In the genomic region with DNA sequence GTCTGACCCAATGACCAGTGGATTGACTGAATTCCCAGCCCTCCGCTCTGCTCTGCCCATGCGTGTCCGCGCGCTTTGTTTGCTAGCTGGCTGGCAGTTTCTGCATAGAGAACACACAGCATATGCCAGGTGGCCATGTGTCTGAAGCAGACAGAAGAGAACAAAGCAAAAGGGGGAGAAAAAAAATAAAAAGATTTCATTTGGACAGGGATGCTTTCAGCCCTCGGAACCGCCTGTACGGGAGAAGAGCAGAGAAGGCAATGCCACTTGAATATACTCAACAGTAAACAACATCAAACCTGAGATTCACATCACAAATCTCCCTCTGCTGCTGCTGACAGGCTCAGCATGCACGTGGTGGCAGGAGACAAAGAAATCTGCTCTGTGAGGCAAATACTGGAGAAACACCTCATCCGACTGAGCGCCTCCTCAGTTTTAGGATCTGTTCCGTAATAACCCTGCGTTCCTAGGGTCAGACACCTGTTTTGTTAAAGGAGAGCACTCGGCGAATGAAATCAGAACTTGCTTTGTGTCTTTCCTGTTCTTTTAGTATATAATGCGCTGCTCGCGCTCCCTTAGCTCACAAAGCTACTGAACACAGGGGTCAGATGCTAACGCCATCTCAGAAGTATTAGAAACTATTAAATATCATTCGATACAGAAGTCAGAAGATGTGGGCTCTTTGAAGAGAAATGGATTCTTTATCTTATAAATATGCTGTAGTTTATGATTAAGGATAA, we compare ENCODE assay signal across 8 mouse cellular contexts.
DNase-seq lines count a peak whose midpoint lies in the region; ATAC-seq and TF ChIP-seq lines count a peak whose summit lies in the region.

No protein-coding gene starts in this region.

- no peaks in the 10 kb centered on the region for H3K36me3 ChIP-seq in forebrain, postnatal 0 days (ENCODE audit: insufficient read depth)
- H3K36me3 ChIP-seq in neural tube, embryonic 14.5 days (ENCODE audit: control insufficient read depth, insufficient read depth, low read length) = no peaks in the 10 kb centered on the region

- H3K4me3 ChIP-seq in forebrain, postnatal 0 days (ENCODE audit: low read depth, low read length) = peak overlapping the region; percentile 17
- no peak overlapping the region for H3K4me3 ChIP-seq in neural tube, embryonic 14.5 days (ENCODE audit: low read depth, low read length)

- H3K27ac ChIP-seq in forebrain, postnatal 0 days (ENCODE audit: low read depth, low read length) = peak overlapping the region; percentile 95
- H3K27ac ChIP-seq in neural tube, embryonic 14.5 days (ENCODE audit: low read depth, low read length) = peak overlapping the region; percentile 98

- TF ChIP-seq CTCF in forebrain, postnatal 0 days (IDR thresholded peaks at IDR 0.05; ENCODE audit: low read depth) = peak; percentile 44

- no peaks in the 10 kb centered on the region for H3K9me3 ChIP-seq in forebrain, postnatal 0 days (ENCODE audit: low read length)
- no peaks in the 10 kb centered on the region for H3K9me3 ChIP-seq in neural tube, embryonic 14.5 days (ENCODE audit: control insufficient read depth, low read length)

- WGBS in forebrain, postnatal 0 days = 19% methylated on average over 20 of the region's 20 CpGs
- whole genome bisulfite sequencing in neural tube, embryonic 14.5 days = 24% methylated on average over 20 of the region's 20 CpGs

- no peaks in the 10 kb centered on the region for H3K27me3 ChIP-seq in forebrain, postnatal 0 days (ENCODE audit: insufficient read depth, low read length)
- H3K27me3 ChIP-seq in neural tube, embryonic 14.5 days (ENCODE audit: control insufficient read depth, insufficient read depth, low read length) = no peaks in the 10 kb centered on the region

- H3K4me2 ChIP-seq in forebrain, postnatal 0 days (ENCODE audit: low read depth) = peak overlapping the region; percentile 46
- H3K4me2 ChIP-seq in neural tube, embryonic 14.5 days (ENCODE audit: low read depth, low read length) = peak overlapping the region; percentile 37

- peak overlapping the region; percentile 60 for H3K9ac ChIP-seq in forebrain, postnatal 0 days
- peak overlapping the region; percentile 55 for H3K9ac ChIP-seq in neural tube, embryonic 14.5 days (replicated peaks; ENCODE audit: low read depth, low read length)

- peaks cover 16% of the 10 kb centered on the region for H3K4me1 ChIP-seq in forebrain, postnatal 0 days (ENCODE audit: insufficient read depth)
- no peaks in the 10 kb centered on the region for H3K4me1 ChIP-seq in neural tube, embryonic 14.5 days (ENCODE audit: control insufficient read depth, insufficient read depth, low read length)

- DNase-seq in cerebellum, postnatal 25 days = peak; percentile 60 to 70
- peak; percentile 91 for DNase-seq in forebrain, postnatal 0 days
- peak; percentile 50 to 60 for DNase-seq in layer of hippocampus, postnatal 36 days
- no peak for DNase-seq in adrenal gland, postnatal 4 days (ENCODE audit: low spot score in 2 of 2)
- no peak for DNase-seq in thymus, postnatal 14 days
- DNase-seq in testis, postnatal 14 days (ENCODE audit: low spot score) = no peak
- no peak for DNase-seq in lung, postnatal 4 days

- peak; percentile 94 for ATAC-seq in forebrain, postnatal 0 days
- ATAC-seq in neural tube, embryonic 14.5 days (ENCODE audit: low read depth) = peak; percentile 92

Comparison
In these comparisons a context has a peak if more than half of its experiments do, and no peak if none do; other contexts are left out.
1. DNase-seq: peak in cerebellum, postnatal 25 days (2 of 2), forebrain, postnatal 0 days (single experiment) and layer of hippocampus, postnatal 36 days (2 of 2); none in adrenal gland, postnatal 4 days (0 of 2), thymus, postnatal 14 days (single experiment), testis, postnatal 14 days (single experiment) and lung, postnatal 4 days (0 of 2).